Mouse (Mus musculus): ENCODE data around the gene Ndufv2.

DNA sequence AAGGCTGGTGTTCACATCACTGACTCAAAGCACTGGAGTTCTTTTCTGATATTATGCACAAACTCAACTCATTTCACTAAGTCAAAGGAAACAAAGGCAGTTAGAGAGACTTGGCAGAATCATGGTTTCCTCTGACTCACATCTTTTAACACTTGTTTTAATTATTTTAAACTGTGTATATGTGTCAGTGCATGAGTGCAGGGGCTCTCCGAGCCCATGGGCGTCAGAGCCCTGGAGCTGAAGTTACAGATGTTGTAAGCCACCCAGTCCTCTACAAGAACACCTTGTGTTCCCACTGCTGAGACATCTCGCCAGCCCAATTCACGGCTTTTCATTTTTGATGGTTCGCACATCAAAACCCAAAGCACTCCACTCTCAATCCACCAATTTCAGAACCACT, 68.1 kb downstream of the Ndufv2 start:
- TF ChIP-seq CTCF (IDR thresholded peaks at IDR 0.05) (no peak), EP300 (IDR thresholded peaks at IDR 0.05) (no peak)
